Mouse (Mus musculus) cerebellum, adult 2 months (tissue): Measurements from ENCODE around the gene Atp8a1.

ENCODE experiments used
- CTCF ChIP-seq: fragments of 200-500 bp; IDR thresholded peaks from 2 replicates; pipeline ENCODE4 v1.5.1; 2011; ENCODE audit warnings: low read depth, mild to moderate bottlenecking, control low read depth, low read length, moderate library complexity, borderline replicate concordance; ENCODE audit not compliant: insufficient read depth
- POLR2A ChIP-seq: fragments of 200-500 bp; IDR thresholded peaks from 2 replicates; pipeline ENCODE4 v1.6.1; 2011; ENCODE audit warnings: low read length, control low read depth, borderline replicate concordance; ENCODE audit not compliant: insufficient read depth

GRCm38 (mm10) chr5:67782775-67783174 is 64.5 kb downstream of the Atp8a1 start:
- TF ChIP-seq CTCF (no peak), POLR2A (no peak)
